Mouse (Mus musculus): Measurements from ENCODE around the gene Mettl16.

The Mettl16 gene

GRCm38 (mm10) chr11:74770595-74771207 lies at the start of gene Mettl16:
Gene Mettl16 (plus strand): TSS chr11:74770830.
- DNase-seq, result peak; percentile 95

- no peak for DNase-seq
Measured at GRCm38 (mm10) chr11:74721141-74721540, 49.5 kb upstream of the Mettl16 start.

GRCm38 (mm10) chr11:74721971-74722370 lies 48.7 kb upstream of the Mettl16 start:
- DNase-seq, result no peak

GRCm38 (mm10) chr11:74723357-74724234 lies 47.0 kb upstream of the Mettl16 start:
- DNase-seq, result peak; percentile 92

GRCm38 (mm10) chr11:74724235-74724791 lies 46.3 kb upstream of the Mettl16 start, which contains the start of gene Pafah1b1:
Gene Pafah1b1 (minus strand): TSS chr11:74724670.
- DNase-seq, result peak; percentile 99

- no peak for DNase-seq
Measured at GRCm38 (mm10) chr11:74725181-74725580, 45.4 kb upstream of the Mettl16 start.

GRCm38 (mm10) chr11:74734917-74735316 lies 35.7 kb upstream of the Mettl16 start:
- DNase-seq, result no peak

GRCm38 (mm10) chr11:74737861-74738260 lies 32.8 kb upstream of the Mettl16 start:
- DNase-seq, result no peak

- peak; percentile 21 for DNase-seq
Measured at GRCm38 (mm10) chr11:74748022-74748421, 22.6 kb upstream of the Mettl16 start.

- DNase-seq, result no peak
Measured at GRCm38 (mm10) chr11:74749241-74749640, 21.4 kb upstream of the Mettl16 start.

- no peak for DNase-seq
Measured at GRCm38 (mm10) chr11:74750662-74751351, 19.8 kb upstream of the Mettl16 start.

- DNase-seq, result no peak
Measured at GRCm38 (mm10) chr11:74751352-74752066, 19.1 kb upstream of the Mettl16 start.

- peak; percentile 13 for DNase-seq
Measured at GRCm38 (mm10) chr11:74756631-74757030, 14.0 kb upstream of the Mettl16 start.

GRCm38 (mm10) chr11:74761011-74761705 lies 9.5 kb upstream of the Mettl16 start:
- no peak for DNase-seq

- no peak for DNase-seq
Measured at GRCm38 (mm10) chr11:74763960-74764625, 6.5 kb upstream of the Mettl16 start.

GRCm38 (mm10) chr11:74767469-74767868 lies 3.2 kb upstream of the Mettl16 start:
- DNase-seq, result peak; percentile 13

GRCm38 (mm10) chr11:74768045-74768444 lies 2.6 kb upstream of the Mettl16 start:
- DNase-seq, result peak; percentile 67

GRCm38 (mm10) chr11:74770037-74770436 lies 593 bp upstream of the Mettl16 start:
- peak; percentile 12 for DNase-seq

GRCm38 (mm10) chr11:74771234-74771633 lies 604 bp downstream of the Mettl16 start:
- no peak for DNase-seq

- DNase-seq, result no peak
Measured at GRCm38 (mm10) chr11:74771650-74772049, 1.0 kb downstream of the Mettl16 start.

- DNase-seq, result no peak
Measured at GRCm38 (mm10) chr11:74772386-74772785, 1.8 kb downstream of the Mettl16 start.
